Mouse (Mus musculus) cerebellum, postnatal 10 days (tissue): ENCODE measurements around the gene Afap1.

Source experiments
- DNase-seq, 2 experiments: peaks; one replicate each; pipeline ENCODE4 v3.0.0; 2021; ENCODE audit warnings: mixed read lengths in 2 of 2

Gene Afap1

DNA sequence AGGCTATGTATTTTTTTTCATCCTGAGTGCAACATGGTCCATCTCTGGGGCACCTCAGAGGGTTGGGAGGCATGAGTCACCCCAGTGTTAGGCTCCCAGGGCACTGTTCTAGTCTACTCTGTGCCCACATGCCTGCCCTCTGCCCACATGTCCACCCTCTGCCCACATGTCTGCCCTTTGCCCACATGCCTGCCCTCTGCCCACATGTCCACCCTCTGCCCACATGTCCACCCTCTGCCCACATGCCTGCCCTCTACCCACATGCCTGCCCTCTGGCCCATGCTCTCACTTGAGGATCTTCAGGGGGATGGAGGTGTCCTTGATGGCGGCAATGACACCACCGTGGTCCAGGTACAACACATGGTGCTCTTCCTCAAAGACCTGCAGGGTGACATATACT lies 150.0 kb downstream of the Afap1 start:
- DNase-seq = no peak
